Mouse (Mus musculus) G1E (cell line): Measurements from ENCODE around the gene Dusp5.

Experiments
- CTCF ChIP-seq: IDR thresholded peaks from 2 replicates; pipeline ENCODE4 v1.5.1; 2012; ENCODE audit warnings: low read depth, low read length, inconsistent platforms, mixed read lengths
- GATA1 ChIP-seq: IDR thresholded peaks from 2 replicates; pipeline ENCODE4 v1.6.1; 2012; ENCODE audit warnings: borderline replicate concordance, low read length, inconsistent platforms, mixed read lengths
- GATA2 ChIP-seq: IDR thresholded peaks from 2 replicates; pipeline ENCODE4 v1.6.1; 2012; ENCODE audit warnings: low read depth, low read length, inconsistent platforms, borderline replicate concordance
- POLR2AphosphoS5 ChIP-seq: IDR thresholded peaks from 2 replicates; pipeline ENCODE4 v1.6.1; 2012; ENCODE audit warnings: low read depth, low read length, inconsistent platforms; ENCODE audit not compliant: insufficient replicate concordance
- TAL1 ChIP-seq: conservative IDR thresholded peaks from 2 replicates; pipeline ENCODE4 v1.6.1; 2012; ENCODE audit warnings: low read depth, low read length, inconsistent platforms, mixed read lengths

- TF ChIP-seq CTCF (no peak), GATA2 (no peak), GATA1 (no peak), POLR2AphosphoS5 (no peak), TAL1 (no peak)
These were observed 38.0 kb upstream of the Dusp5 start for GRCm38 (mm10) chr19:53490898-53491297.
